Mouse (Mus musculus) CH12.LX (cell line): Measurements from ENCODE around the gene Slc26a10.

Experiments used
- CTCF ChIP-seq, 2 experiments: IDR thresholded peaks in 1 of 2; conservative IDR thresholded peaks in 1 of 2; 2 replicates each; pipeline ENCODE4 v1.5.1; 2011 to 2012; ENCODE audit warnings: low read depth in 2 of 2, low read length in 2 of 2, improper control_type of control experiment in 1 of 2, inconsistent platforms in 1 of 2, mild to moderate bottlenecking in 1 of 2, moderate library complexity in 1 of 2
- EP300 ChIP-seq: IDR thresholded peaks from 2 replicates; pipeline ENCODE4 v1.6.1; 2011; ENCODE audit warnings: low read length, improper control_type of control experiment
- ETS1 ChIP-seq: conservative IDR thresholded peaks from 2 replicates; pipeline ENCODE4 v1.6.1; 2012; ENCODE audit warnings: low read depth, mild to moderate bottlenecking, inconsistent platforms, low read length, improper control_type of control experiment, moderate library complexity
- GABPA ChIP-seq: IDR thresholded peaks from 2 replicates; pipeline ENCODE4 v1.6.1; 2012; ENCODE audit warnings: low read depth, low read length, improper control_type of control experiment, inconsistent platforms; ENCODE audit not compliant: insufficient replicate concordance
- MAFK ChIP-seq: IDR thresholded peaks from 2 replicates; pipeline ENCODE4 v1.6.1; 2011; ENCODE audit warnings: low read length, improper control_type of control experiment; ENCODE audit not compliant: insufficient replicate concordance
- PAX5 ChIP-seq: IDR thresholded peaks from 2 replicates; pipeline ENCODE4 v1.6.1; 2012; ENCODE audit warnings: low read length, inconsistent platforms, mixed read lengths
- POLR2A ChIP-seq: IDR thresholded peaks from 2 replicates; pipeline ENCODE4 v1.6.1; 2011; ENCODE audit warnings: low read depth, mild to moderate bottlenecking, improper control_type of control experiment, low read length
- POLR2AphosphoS2 ChIP-seq: IDR thresholded peaks from 2 replicates; pipeline ENCODE4 v1.6.1; 2011; ENCODE audit warnings: low read depth, low read length, improper control_type of control experiment
- SIN3A ChIP-seq: IDR thresholded peaks from 2 replicates; pipeline ENCODE4 v1.6.1; 2012; ENCODE audit warnings: low read length, improper control_type of control experiment, inconsistent platforms

GRCm38 (mm10) chr10:127173148-127174065, 7.0 kb downstream of the Slc26a10 start:
- TF ChIP-seq MAFK: no peak
- no peak for TF ChIP-seq POLR2AphosphoS2
- no peak for TF ChIP-seq CTCF (conservative IDR thresholded peaks at IDR 0.05 in 1 of 2, IDR thresholded peaks at IDR 0.05 in 1 of 2; ENCODE audit: low read depth in 2 of 2, low read length in 2 of 2)
- no peak for TF ChIP-seq PAX5
- no peak for TF ChIP-seq EP300
- no peak for TF ChIP-seq ETS1
- no peak for TF ChIP-seq POLR2A
- no peak for TF ChIP-seq GABPA
- TF ChIP-seq SIN3A: no peak
